Mouse (Mus musculus): ENCODE measurements at regions not wholly inside any gene's neighbourhood (a gene's known extent, or its start where the extent isn't known, plus 50 kb on each side); places are given as distances from the start of the nearest gene placed in this dataset.

DNA sequence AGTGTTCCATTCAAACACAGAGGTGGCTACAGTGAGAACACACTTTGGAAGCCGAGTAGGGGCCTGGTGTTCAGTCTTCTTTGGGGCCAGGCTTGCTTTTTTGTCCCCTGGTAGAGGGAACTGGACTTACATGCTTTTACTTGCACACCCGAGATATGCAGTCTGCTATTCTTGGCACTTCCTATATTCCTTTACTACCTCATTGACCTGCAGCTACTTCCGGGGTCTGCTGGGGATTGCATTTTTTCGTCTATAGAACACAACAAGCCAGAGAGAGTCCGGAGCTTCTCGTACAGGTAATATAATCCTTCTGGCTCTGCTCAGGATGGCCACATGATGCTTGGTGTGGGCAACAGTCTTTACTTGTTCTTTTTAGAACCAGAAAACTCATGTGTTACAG is 99.7 kb downstream of the Kcnrg start:
- H3K9ac ChIP-seq (ENCODE audit: insufficient read depth, low read depth): no peak overlapping the region
- H3K9me3 ChIP-seq (replicated peaks; ENCODE audit: low read length): no peaks in the 10 kb centered on the region
- H3K27ac ChIP-seq (ENCODE audit: insufficient read depth, low read depth): no peak overlapping the region
- no peaks in the 10 kb centered on the region for H3K79me2 ChIP-seq (replicated peaks; ENCODE audit: control insufficient read depth, extremely low read depth, insufficient read depth, poor library complexity, severe bottlenecking)
- no peaks in the 10 kb centered on the region for H3K4me1 ChIP-seq (ENCODE audit: control insufficient read depth in 1 of 2, insufficient read depth in 2 of 2)
- H3K36me3 ChIP-seq (replicated peaks in 1 of 2; ENCODE audit: control insufficient read depth in 1 of 2, insufficient read depth in 1 of 2, low read length in 1 of 2): no peaks in the 10 kb centered on the region
- no peak overlapping the region for H3K4me3 ChIP-seq (replicated peaks in 1 of 3; ENCODE audit: low read depth in 2 of 3, low read length in 2 of 3, poor library complexity in 1 of 3)
- dilution Hi-C loops (cut with MboI; ENCODE audit: extremely low pct_ligation_motif_present, extremely low pct_unique_long_range_greater_than_20kb, low sequenced_read_pairs) (no loop called here), in situ Hi-C loops (cut with MboI; ENCODE audit: low pct_ligation_motif_present, low pct_unique_long_range_greater_than_20kb, low sequenced_read_pairs) (no loop called here)
- no peak overlapping the region for H3K4me2 ChIP-seq (ENCODE audit: insufficient read depth, low read depth, poor library complexity, severe bottlenecking)
- no peak for DNase-seq (ENCODE audit: extremely low read depth)
- H3K27me3 ChIP-seq (replicated peaks): no peaks in the 10 kb centered on the region
- TF ChIP-seq PAX5 (IDR thresholded peaks at IDR 0.05; ENCODE audit: low read length): no peak
- TF ChIP-seq ZNF384 (IDR thresholded peaks at IDR 0.05; ENCODE audit: low read depth, low read length): no peak
- TF ChIP-seq CTCF (conservative IDR thresholded peaks at IDR 0.05 in 1 of 2, IDR thresholded peaks at IDR 0.05 in 1 of 2; ENCODE audit: low read depth in 2 of 2, low read length in 2 of 2): no peak
- TF ChIP-seq MYC (IDR thresholded peaks at IDR 0.05; ENCODE audit: low read depth, low read length): no peak
- TF ChIP-seq MAX (IDR thresholded peaks at IDR 0.05; ENCODE audit: low read length): no peak
- TF ChIP-seq IRF4 (IDR thresholded peaks at IDR 0.05; ENCODE audit: low read depth, low read length): no peak
- no peak for TF ChIP-seq UBTF (IDR thresholded peaks at IDR 0.05; ENCODE audit: low read depth, low read length)
- no peak for TF ChIP-seq TCF12 (IDR thresholded peaks at IDR 0.05; ENCODE audit: low read depth, low read length)
- no peak for TF ChIP-seq POLR2A (IDR thresholded peaks at IDR 0.05; ENCODE audit: low read depth, low read length)

DNA sequence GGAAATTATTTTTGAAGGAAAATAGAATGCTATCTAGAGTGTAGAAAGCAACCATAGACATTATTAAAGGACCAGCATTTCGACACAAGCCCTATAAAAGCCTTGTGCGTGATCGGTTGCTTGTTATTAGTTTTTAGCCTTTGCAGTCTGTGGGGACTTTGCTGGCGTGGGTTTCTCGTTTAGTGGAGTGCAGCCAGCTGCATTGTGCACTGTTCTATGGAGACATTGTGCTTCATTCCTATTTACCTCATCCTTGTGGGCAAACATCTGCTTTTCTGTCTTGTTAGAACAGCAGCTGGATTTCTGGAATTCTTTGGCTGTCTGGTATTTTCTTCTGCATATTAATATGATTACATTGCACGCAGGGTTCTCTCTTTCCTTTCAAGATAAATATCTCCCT is 101.1 kb downstream of the Kcnrg start:
- dilution Hi-C loops (cut with MboI; ENCODE audit: extremely low pct_ligation_motif_present, extremely low pct_unique_long_range_greater_than_20kb, low sequenced_read_pairs): no loop called here
- no peak overlapping the region for H3K4me2 ChIP-seq (ENCODE audit: insufficient read depth, low read depth, poor library complexity, severe bottlenecking)

DNA sequence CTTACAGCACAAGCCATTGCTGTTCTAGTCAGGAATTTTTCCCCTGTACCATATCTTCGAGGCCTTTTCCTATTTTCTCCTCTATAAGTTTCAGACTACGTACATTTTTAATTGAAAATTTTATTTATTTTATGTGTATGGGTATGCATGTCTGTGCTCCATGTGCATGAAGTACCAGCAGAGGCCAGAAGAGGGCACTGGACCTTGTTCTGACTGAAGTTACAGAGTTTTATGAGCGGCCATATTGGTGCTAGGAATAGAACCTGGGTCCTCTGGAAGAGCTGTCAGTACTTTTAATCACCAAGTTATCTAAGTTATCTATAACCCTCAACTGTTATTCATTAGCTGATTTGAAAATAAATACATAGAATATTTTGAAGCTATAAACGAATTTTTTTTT is 108.5 kb downstream of the Kcnrg start:
- in situ Hi-C loops (cut with MboI; ENCODE audit: low pct_ligation_motif_present, low pct_unique_long_range_greater_than_20kb, low sequenced_read_pairs) (no loop called here), dilution Hi-C loops (cut with MboI; ENCODE audit: extremely low pct_ligation_motif_present, extremely low pct_unique_long_range_greater_than_20kb, low sequenced_read_pairs) (no loop called here)
- Histone ChIP-seq H3K4me3 (replicated peaks in 1 of 3; ENCODE audit: low read depth in 2 of 3, low read length in 2 of 3, poor library complexity in 1 of 3) (no peak overlapping the region), H3K79me2 (replicated peaks; ENCODE audit: control insufficient read depth, extremely low read depth, insufficient read depth, poor library complexity, severe bottlenecking) (no peaks in the 10 kb centered on the region), H3K4me1 (ENCODE audit: control insufficient read depth in 1 of 2, insufficient read depth in 2 of 2) (peaks cover 6% of the 10 kb centered on the region in 2 experiments; a peak in 3 of 4 replicates), H3K27ac (ENCODE audit: insufficient read depth, low read depth) (no peak overlapping the region), H3K4me2 (ENCODE audit: insufficient read depth, low read depth, poor library complexity, severe bottlenecking) (no peak overlapping the region), H3K36me3 (replicated peaks in 1 of 2; ENCODE audit: control insufficient read depth in 1 of 2, insufficient read depth in 1 of 2, low read length in 1 of 2) (no peaks in the 10 kb centered on the region), H3K27me3 (replicated peaks) (no peaks in the 10 kb centered on the region), H3K9me3 (replicated peaks; ENCODE audit: low read length) (peaks cover 3% of the 10 kb centered on the region), H3K9ac (ENCODE audit: insufficient read depth, low read depth) (no peak overlapping the region)
- DNase-seq (ENCODE audit: extremely low read depth): peak; percentile 14
- no peak for TF ChIP-seq POLR2A (IDR thresholded peaks at IDR 0.05; ENCODE audit: low read depth, low read length)
- peak; percentile 8; the same call in 1 of the 2 replicates for TF ChIP-seq SMC3 (IDR thresholded peaks at IDR 0.05; ENCODE audit: low read depth, low read length)
- TF ChIP-seq ZMIZ1 (IDR thresholded peaks at IDR 0.05; ENCODE audit: low read depth, low read length): no peak
- TF ChIP-seq KAT2A (IDR thresholded peaks at IDR 0.05; ENCODE audit: insufficient replicate concordance, low read length): no peak
- no peak for TF ChIP-seq GABPA (IDR thresholded peaks at IDR 0.05; ENCODE audit: insufficient replicate concordance, low read depth, low read length)
- peak; percentile 6 to 24; a peak in 2 of 4 replicates for TF ChIP-seq CTCF (conservative IDR thresholded peaks at IDR 0.05 in 1 of 2, IDR thresholded peaks at IDR 0.05 in 1 of 2; ENCODE audit: low read depth in 2 of 2, low read length in 2 of 2)
- no peak for TF ChIP-seq USF1 (IDR thresholded peaks at IDR 0.05; ENCODE audit: low read depth, low read length)
- no peak for TF ChIP-seq MEF2A (IDR thresholded peaks at IDR 0.05; ENCODE audit: borderline replicate concordance, low read depth, low read length)

More for the DNA sequence above, 101.1 kb downstream of the Kcnrg start:
- H3K4me3 ChIP-seq (replicated peaks in 1 of 3; ENCODE audit: low read depth in 2 of 3, low read length in 2 of 3, poor library complexity in 1 of 3): no peak overlapping the region
- no peaks in the 10 kb centered on the region for H3K36me3 ChIP-seq (replicated peaks in 1 of 2; ENCODE audit: control insufficient read depth in 1 of 2, insufficient read depth in 1 of 2, low read length in 1 of 2)
- H3K4me1 ChIP-seq (ENCODE audit: control insufficient read depth in 1 of 2, insufficient read depth in 2 of 2): no peaks in the 10 kb centered on the region
- H3K9me3 ChIP-seq (replicated peaks; ENCODE audit: low read length): no peaks in the 10 kb centered on the region
- no peak overlapping the region for H3K27ac ChIP-seq (ENCODE audit: insufficient read depth, low read depth)
- in situ Hi-C loops (cut with MboI; ENCODE audit: low pct_ligation_motif_present, low pct_unique_long_range_greater_than_20kb, low sequenced_read_pairs): no loop called here
- H3K79me2 ChIP-seq (replicated peaks; ENCODE audit: control insufficient read depth, extremely low read depth, insufficient read depth, poor library complexity, severe bottlenecking): no peaks in the 10 kb centered on the region
- no peaks in the 10 kb centered on the region for H3K27me3 ChIP-seq (replicated peaks)
- TF ChIP-seq ELF1 (IDR thresholded peaks at IDR 0.05; ENCODE audit: low read depth, low read length) (no peak), CHD1 (IDR thresholded peaks at IDR 0.05; ENCODE audit: low read depth, low read length) (no peak), MAX (IDR thresholded peaks at IDR 0.05; ENCODE audit: low read length) (no peak), MYC (IDR thresholded peaks at IDR 0.05; ENCODE audit: low read depth, low read length) (no peak), E2F4 (IDR thresholded peaks at IDR 0.05; ENCODE audit: insufficient replicate concordance, low read depth, low read length) (no peak), ETS1 (conservative IDR thresholded peaks at IDR 0.05; ENCODE audit: low read depth, low read length) (no peak), MAFK (IDR thresholded peaks at IDR 0.05; ENCODE audit: insufficient replicate concordance, low read length) (no peak)
- no peak overlapping the region for H3K9ac ChIP-seq (ENCODE audit: insufficient read depth, low read depth)
- DNase-seq (ENCODE audit: extremely low read depth): no peak

Data from CH12.LX (cell line).